Mouse (Mus musculus): ENCODE data around the gene Ube3c. TPM values are rescaled to one million over a fixed set of nuclear protein-coding genes. Genes with fewer than 3 reads are reported as not detected.
"Not testable (repeated sequence)": the region's sequence is repeated elsewhere in the genome, so short reads cannot be mapped to it uniquely, and the experiment has no call there.

Gene Ube3c
- polyA plus RNA-seq, 1 experiment from 2014 or later, result 11.2 TPM

DNA sequence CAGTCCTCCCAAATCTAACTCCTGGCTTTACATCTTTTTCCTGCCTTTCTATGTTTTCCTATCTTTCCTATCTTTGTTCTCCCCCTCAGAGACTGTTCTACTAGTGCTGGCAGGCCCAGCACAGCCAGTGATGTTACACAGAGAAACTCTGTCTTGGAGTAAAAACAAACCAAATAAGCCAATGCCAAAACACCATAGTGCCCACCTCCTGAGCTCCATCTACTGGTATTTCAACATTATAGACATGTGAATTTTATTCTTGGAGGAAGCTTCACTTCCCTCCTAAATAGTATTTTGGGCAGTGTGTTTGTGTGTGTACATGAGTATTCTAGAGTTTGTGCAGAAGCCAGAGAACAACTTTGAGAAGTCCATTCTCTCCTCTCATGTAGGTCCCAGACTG, 67.8 kb downstream of the Ube3c start:
- H3K79me2 ChIP-seq (ENCODE audit: inconsistent target), result no peaks in the 10 kb centered on the region
- peaks cover 27% of the 10 kb centered on the region; the same call in 1 of the 2 replicates for H3K36me3 ChIP-seq (ENCODE audit: inconsistent target)
- H3K4me3 ChIP-seq (ENCODE audit: inconsistent target), result no peak overlapping the region
- no peak overlapping the region for H3K27ac ChIP-seq

DNA sequence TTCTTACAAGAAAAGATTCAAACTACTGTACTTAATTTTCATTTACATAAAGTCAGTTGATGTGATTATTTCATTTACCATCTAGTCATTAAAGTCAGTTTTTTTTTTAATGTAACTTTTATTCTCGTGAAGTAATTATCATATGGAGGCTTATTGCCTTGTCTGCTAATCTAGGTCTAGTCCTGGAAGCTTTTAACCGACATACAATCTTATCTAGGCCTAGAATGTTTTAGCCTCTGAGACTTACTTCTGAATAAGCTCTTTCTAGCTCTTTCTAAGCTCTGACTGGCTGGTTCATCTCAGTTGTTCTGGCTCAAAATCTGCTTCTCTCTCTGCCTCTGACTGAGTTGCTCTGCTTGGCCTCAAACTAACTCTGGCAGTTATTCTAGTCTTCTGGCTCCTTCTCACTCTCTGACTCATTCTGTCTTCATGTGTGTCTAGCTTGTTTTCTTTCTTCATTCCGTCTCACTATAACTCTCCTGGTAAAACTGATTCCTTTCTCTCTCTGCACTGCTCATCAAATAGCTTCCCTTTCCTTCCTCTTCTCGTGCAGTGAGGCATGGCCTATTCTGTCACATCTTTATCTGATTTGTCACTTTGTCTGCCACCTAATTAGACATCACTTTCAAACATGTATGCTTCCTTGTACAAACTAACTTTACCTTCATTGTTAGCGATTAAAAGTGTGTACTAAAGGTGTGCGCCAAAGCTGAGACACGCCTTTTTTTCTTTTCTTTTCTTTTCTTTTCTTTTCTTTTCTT, 72.3 kb downstream of the Ube3c start:
- Histone ChIP-seq H3K27ac (no peak overlapping the region), H3K36me3 (ENCODE audit: inconsistent target) (peaks cover 23% of the 10 kb centered on the region; the same call in 1 of the 2 replicates), H3K4me3 (ENCODE audit: inconsistent target) (no peak overlapping the region), H3K79me2 (ENCODE audit: inconsistent target) (no peaks in the 10 kb centered on the region)
- 98% methylated on average over 7 of the region's 7 CpGs for WGBS (ENCODE audit: missing documents)

DNA sequence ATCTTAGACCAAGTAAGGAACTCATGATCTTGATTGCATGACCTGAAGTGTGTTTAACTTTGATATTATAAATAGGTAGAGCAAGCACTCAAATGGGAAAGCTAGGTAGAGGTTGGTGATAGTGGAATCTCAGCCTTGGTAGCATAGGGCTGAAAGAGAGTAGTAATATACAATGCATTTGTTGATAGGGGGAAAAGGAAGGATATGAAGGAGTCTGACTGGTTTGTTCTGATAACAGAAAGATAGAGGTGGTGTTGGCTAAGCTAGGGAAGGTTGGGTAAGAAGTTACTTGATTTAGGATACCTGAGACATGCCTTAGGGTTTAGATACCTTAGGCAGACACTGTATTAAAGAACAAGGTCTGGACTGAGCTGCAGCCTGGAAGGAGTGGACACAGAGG, 82.7 kb downstream of the Ube3c start:
- no peaks in the 10 kb centered on the region for H3K79me2 ChIP-seq (ENCODE audit: inconsistent target)
- H3K27ac ChIP-seq, result no peak overlapping the region
- H3K4me3 ChIP-seq (ENCODE audit: inconsistent target), result no peak overlapping the region
- no peaks in the 10 kb centered on the region for H3K36me3 ChIP-seq (ENCODE audit: inconsistent target)

DNA sequence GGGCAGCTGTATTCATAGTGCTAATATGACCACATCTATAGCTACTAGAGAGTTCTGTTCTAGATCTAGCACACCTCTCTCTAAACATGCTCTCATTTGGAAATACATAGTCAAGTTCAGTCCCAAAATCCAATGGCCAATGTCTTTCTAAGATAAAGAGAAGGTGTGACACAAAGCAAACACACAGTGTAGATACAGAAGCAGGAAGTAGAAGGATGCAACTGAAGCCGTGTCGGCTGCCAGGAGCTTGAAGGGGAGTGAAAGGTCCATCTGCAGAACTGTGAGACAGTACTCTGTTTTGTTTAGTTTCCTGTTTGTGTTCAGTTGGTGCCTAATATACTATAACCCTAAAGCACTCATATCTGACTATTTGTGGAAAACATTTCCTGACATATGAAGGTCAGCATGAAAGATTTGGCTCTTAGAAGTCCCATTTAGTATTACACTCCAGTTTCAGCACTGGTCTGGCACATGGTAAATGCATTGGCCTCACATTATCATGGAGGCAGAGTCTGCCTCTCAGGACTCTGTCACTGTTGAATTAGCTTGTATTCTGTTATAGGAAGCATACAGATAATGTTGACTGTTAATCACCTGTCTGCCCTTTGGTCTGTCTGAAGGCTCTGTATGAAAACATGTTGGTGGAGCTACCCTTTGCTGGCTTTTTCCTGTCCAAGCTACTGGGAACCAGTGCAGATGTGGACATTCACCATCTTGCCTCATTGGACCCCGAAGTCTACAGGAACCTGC, 88.7 kb downstream of the Ube3c start:
- H3K27ac ChIP-seq, result no peak overlapping the region
- H3K36me3 ChIP-seq (ENCODE audit: inconsistent target), result peaks cover 21% of the 10 kb centered on the region; the same call in 1 of the 2 replicates
- 97% methylated on average over 3 of the region's 3 CpGs for WGBS (ENCODE audit: missing documents)

DNA sequence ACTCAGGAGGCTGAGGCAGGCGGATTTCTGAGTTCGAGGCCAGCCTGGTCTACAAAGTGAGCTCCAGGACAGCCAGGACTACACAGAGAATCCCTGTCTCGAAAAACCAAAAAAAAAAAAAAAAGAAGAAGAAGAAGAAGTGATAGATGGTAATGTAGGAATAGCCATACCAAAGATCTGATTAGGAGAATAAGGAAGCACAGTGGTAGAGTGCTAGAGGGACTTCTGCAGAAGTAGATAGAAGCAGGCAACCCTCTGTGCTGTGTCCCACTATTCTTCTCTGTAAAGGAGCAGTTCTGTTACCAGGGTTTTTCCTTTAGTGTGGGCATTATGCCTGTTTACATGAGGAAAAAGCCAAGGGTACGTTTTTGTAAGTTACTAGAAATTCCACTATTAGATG, 92.2 kb downstream of the Ube3c start:
- not testable (repeated sequence) for H3K79me2 ChIP-seq (ENCODE audit: inconsistent target); H3K27ac ChIP-seq; H3K4me3 ChIP-seq (ENCODE audit: inconsistent target)
- H3K36me3 ChIP-seq (ENCODE audit: inconsistent target), result peaks cover 39% of the 10 kb centered on the region
- WGBS (ENCODE audit: missing documents), result 94% methylated on average over 3 of the region's 4 CpGs

More for the DNA sequence above, 88.7 kb downstream of the Ube3c start:
- H3K79me2 ChIP-seq (ENCODE audit: inconsistent target), result no peaks in the 10 kb centered on the region
- no peak overlapping the region for H3K4me3 ChIP-seq (ENCODE audit: inconsistent target)

DNA sequence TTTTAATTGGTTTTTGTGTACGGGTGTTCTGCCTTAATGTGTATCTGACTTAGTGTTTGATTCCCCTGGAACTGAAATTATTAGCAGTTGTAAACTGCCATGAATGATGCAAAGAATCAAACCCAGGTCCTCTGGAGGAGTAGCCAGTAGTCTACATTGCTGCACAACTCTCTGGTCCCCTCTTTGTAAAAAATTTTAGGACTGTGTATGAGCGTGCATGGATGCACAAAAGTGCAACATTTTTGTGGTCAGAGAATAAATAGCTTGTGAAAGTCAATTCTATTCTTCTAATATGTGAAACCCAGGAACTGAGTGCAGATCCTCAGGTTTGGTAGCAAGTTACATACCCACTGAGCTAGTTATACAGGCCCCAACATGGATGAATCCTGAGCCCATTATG, 96.3 kb downstream of the Ube3c start:
- no peak overlapping the region for H3K4me3 ChIP-seq (ENCODE audit: inconsistent target)
- no peaks in the 10 kb centered on the region for H3K79me2 ChIP-seq (ENCODE audit: inconsistent target)
- H3K36me3 ChIP-seq (ENCODE audit: inconsistent target), result peaks cover 39% of the 10 kb centered on the region
- H3K27ac ChIP-seq, result no peak overlapping the region
- 87% methylated on average over 2 of the region's 2 CpGs for WGBS (ENCODE audit: missing documents)

DNA sequence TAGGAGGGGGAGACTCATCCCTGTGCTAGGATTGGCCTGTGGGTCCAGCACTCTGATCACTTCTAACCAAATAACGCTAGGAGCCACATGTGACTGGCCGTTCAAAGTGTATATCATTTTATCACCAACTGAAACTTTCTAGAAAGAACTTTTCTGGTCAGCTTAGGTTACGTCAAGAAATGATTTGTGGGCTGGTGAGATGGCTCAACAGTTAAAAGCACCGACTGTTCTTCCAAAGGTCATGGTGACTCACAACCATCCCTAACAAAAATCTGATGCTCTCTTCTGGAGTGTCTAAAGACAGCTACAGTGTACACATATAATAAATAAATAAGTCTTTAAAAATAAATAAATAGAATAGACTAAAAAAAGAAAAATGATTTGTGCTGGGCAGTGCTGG, 103.5 kb downstream of the Ube3c start:
- 95% methylated on average over 4 of the region's 4 CpGs for WGBS (ENCODE audit: missing documents)
- H3K36me3 ChIP-seq (ENCODE audit: inconsistent target), result peaks cover 46% of the 10 kb centered on the region; the same call in 1 of the 2 replicates

DNA sequence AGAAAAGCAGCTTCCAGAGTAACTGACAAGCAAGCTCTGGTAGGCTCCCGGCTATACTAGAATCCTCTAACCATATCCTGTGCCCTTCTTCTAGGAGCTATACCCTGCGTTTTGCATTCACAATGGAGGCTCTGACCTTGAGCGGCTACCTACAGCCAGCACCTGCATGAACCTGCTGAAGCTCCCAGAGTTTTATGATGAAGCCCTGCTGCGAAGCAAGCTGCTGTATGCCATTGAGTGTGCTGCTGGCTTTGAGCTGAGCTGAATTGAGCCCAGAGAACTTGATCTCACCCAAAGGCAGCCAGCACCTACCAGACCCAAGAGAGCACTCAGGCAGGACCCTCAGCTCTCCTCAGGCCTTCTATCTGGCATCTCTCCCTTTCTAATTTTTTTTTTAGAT, 105.3 kb downstream of the Ube3c start:
- H3K79me2 ChIP-seq (ENCODE audit: inconsistent target), result no peaks in the 10 kb centered on the region
- H3K36me3 ChIP-seq (ENCODE audit: inconsistent target), result peaks cover 39% of the 10 kb centered on the region; the same call in 1 of the 2 replicates
- no peak overlapping the region for H3K4me3 ChIP-seq (ENCODE audit: inconsistent target)
- no peak overlapping the region for H3K27ac ChIP-seq
- 90% methylated on average over 4 of the region's 4 CpGs for WGBS (ENCODE audit: missing documents)

More for the DNA sequence above, 103.5 kb downstream of the Ube3c start:
- Histone ChIP-seq H3K79me2 (ENCODE audit: inconsistent target) (no peaks in the 10 kb centered on the region), H3K4me3 (ENCODE audit: inconsistent target) (no peak overlapping the region), H3K27ac (no peak overlapping the region)

DNA sequence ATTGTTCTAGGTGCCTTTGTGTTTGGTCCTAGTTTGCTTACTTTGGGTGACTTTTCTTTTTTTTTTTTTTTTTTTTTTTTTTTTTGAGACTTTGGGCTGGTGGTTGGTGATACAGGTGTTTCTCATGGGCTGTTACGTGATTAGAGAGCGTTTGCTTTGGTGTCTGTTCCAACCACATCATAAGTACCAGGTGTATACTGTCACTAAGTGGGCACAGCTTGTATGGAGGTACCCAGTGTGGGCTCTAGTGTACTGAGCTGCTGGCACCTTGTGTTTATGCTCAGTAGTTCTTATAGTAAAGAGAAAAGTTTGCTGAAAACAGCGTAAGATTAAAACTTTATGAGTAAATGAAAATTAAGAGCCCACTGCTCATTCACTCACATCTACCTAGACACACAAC, 107.4 kb downstream of the Ube3c start:
- Histone ChIP-seq H3K79me2 (ENCODE audit: inconsistent target) (no peaks in the 10 kb centered on the region), H3K27ac (no peak overlapping the region), H3K36me3 (ENCODE audit: inconsistent target) (peaks cover 27% of the 10 kb centered on the region; the same call in 1 of the 2 replicates), H3K4me3 (ENCODE audit: inconsistent target) (no peak overlapping the region)
- whole genome bisulfite sequencing (ENCODE audit: missing documents), result 95% methylated on average over 3 of the region's 3 CpGs

DNA sequence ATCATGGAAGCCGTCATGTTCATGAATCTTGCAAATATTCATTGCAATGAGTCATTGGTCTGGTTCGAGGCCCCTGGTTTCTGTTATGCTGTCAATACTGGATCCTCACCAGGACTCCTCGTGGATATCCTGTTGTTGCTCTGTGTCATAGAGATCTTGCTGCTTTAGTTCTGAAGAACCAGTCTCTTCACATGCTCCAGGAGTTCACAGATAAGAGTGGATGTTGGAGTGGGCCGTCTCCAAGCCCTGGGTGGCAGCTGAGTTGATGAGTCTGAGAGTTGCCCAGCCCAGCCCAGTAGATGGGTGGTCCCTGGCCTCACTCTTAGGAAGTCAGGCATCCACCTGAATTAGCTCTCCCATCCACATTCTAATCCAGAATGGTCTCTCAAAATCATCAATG, 116.0 kb downstream of the Ube3c start:
- Histone ChIP-seq H3K27ac (no peak overlapping the region), H3K4me3 (ENCODE audit: inconsistent target) (no peak overlapping the region), H3K36me3 (ENCODE audit: inconsistent target) (no peaks in the 10 kb centered on the region), H3K79me2 (ENCODE audit: inconsistent target) (no peaks in the 10 kb centered on the region)
- WGBS (ENCODE audit: missing documents), result 93% methylated on average over 4 of the region's 4 CpGs

DNA sequence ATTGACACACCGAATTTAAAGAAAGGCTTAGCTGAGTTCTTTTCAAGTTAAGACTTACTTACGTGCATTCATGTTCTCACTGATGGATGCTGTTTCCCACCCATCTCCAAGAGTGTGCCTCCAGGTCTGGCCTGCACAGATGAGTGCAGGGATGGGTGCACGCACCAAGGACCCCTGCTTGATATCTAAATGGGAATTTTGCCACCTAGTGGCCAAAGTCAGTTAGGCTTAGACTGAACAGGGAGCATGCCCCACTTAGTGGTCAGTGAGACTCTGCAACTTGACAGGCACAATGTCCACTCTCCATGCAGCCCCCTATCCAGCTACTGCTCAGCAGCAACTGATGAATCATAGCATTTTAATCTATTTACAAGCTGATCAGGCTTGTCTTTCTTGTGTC, 118.6 kb downstream of the Ube3c start:
- 65% methylated on average over 3 of the region's 3 CpGs for WGBS (ENCODE audit: missing documents)
- Histone ChIP-seq H3K27ac (no peak overlapping the region), H3K36me3 (ENCODE audit: inconsistent target) (no peaks in the 10 kb centered on the region), H3K4me3 (ENCODE audit: inconsistent target) (no peak overlapping the region), H3K79me2 (ENCODE audit: inconsistent target) (no peaks in the 10 kb centered on the region)

DNA sequence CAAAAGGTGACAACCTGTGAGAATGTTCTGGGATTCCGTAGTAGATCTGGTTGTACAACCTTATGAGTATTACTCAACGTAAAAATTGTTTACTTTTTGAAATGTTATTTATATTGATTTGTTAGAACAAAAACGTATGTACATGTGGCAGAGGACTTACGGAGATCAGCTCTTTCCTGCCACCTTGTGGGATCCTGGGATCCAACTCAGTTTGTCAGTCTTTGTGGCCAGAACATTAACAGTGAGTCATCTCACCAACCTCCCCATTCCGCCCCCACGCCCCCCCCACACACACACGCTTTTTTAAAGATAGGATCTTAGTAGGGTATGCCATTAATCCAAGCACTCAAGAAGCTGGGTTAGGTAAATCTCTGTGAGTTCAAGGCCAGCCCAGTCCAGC, 119.3 kb downstream of the Ube3c start:
- Histone ChIP-seq H3K27ac (no peak overlapping the region), H3K79me2 (ENCODE audit: inconsistent target) (no peaks in the 10 kb centered on the region), H3K36me3 (ENCODE audit: inconsistent target) (no peaks in the 10 kb centered on the region), H3K4me3 (ENCODE audit: inconsistent target) (no peak overlapping the region)
- 88% methylated on average over 7 of the region's 7 CpGs for WGBS (ENCODE audit: missing documents)

DNA sequence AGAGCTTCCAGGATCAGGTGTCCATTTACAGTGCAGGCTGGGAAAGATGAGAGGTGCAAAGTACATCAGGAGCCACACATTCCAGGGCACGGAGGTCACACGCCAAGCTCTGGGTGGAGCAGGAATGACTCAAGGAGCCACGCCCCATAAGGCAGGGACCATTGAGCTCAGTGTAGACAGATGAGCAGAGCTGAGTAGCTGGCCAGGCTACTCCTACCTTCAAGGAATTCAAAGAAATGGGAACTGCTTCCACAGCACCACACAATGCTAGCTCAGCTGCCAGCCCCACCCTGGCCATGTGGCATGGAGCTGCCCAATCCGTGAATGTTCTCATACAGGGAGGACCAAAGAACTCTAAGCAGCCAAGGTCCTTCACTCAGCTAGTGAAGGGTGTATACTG, 129.5 kb downstream of the Ube3c start:
- Histone ChIP-seq H3K79me2 (ENCODE audit: inconsistent target) (no peaks in the 10 kb centered on the region), H3K4me3 (ENCODE audit: inconsistent target) (no peak overlapping the region), H3K27ac (no peak overlapping the region), H3K36me3 (ENCODE audit: inconsistent target) (no peaks in the 10 kb centered on the region)
- 93% methylated on average over 4 of the region's 4 CpGs for whole genome bisulfite sequencing (ENCODE audit: missing documents)

DNA sequence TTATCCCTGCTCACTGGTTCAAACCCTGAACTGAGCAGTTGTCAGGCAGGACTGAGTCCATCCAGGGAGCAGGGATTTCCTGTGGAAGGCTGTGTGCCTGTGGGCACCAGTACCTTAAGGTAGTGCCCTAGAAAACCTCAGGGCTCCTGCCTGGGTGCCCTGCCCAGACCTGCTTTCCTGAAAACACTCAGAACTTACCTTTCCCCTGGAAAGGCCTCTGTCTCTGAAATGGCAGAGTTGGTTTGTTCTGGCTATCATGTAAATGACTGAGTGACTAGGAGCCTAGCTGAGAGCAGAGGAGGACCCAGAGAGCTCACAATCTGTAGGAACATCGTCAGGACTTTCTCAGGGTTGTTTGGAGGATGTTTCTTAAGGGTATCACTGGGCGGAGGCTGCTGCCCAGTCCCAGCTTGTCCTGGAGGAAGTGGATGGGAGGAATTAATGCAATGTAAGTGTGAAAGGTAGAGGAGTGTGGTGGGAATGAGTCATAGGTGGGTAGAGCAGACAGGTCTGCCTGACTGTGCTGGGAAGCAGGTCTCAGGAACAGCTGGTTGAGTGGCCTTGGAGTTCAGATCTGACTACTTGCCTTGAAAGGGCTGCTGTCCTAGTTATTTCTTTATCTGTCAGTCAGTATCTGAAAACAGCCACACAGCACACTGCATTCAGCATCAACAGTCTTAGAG, 130.6 kb downstream of the Ube3c start:
- WGBS (ENCODE audit: missing documents), result 100% methylated on average over 1 of the region's 2 CpGs
- H3K27ac ChIP-seq, result no peak overlapping the region
- no peaks in the 10 kb centered on the region for H3K36me3 ChIP-seq (ENCODE audit: inconsistent target)
- no peak overlapping the region for H3K4me3 ChIP-seq (ENCODE audit: inconsistent target)
- H3K79me2 ChIP-seq (ENCODE audit: inconsistent target), result no peaks in the 10 kb centered on the region

DNA sequence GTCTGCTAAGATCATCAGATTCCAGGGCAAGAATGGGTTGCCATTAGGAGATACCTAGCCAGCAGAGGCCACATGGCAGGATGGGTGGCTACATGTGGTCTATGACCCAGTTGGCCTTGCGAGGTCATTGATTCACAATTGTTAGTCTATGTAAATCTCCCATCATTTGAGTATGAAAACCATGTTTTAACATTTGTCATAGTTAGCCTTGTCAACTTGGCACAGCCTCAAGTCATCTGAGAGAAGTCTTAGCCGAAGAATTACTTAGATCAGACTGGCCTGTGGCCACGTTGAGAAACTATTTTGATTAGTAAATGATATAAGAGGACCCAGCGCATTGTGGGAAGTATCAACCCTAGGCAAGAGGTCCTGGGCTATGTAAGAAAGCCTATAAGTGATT, 138.2 kb downstream of the Ube3c start:
- Histone ChIP-seq H3K36me3 (ENCODE audit: inconsistent target) (no peaks in the 10 kb centered on the region), H3K79me2 (ENCODE audit: inconsistent target) (no peaks in the 10 kb centered on the region), H3K27ac (no peak overlapping the region), H3K4me3 (ENCODE audit: inconsistent target) (no peak overlapping the region)
- 92% methylated on average over 4 of the region's 4 CpGs for WGBS (ENCODE audit: missing documents)
